Mouse (Mus musculus) erythroblast, embryonic 14.5 days (primary cell): ENCODE measurements around the gene Syn3. TPM values are rescaled to one million over a fixed set of nuclear protein-coding genes. Genes with fewer than 3 reads are reported as not detected.

Experiments used
- H3K27me3 ChIP-seq: 2 replicates; pipeline ENCODE4 v1.6.1; 2012; ENCODE audit warnings: inconsistent platforms; ENCODE audit not compliant: control insufficient read depth
- H3K36me3 ChIP-seq: 2 replicates; pipeline ENCODE4 v1.6.1; 2012; ENCODE audit warnings: mild to moderate bottlenecking, inconsistent platforms; ENCODE audit not compliant: control insufficient read depth
- H3K4me1 ChIP-seq: 2 replicates; pipeline ENCODE4 v1.6.1; 2012; ENCODE audit warnings: inconsistent platforms; ENCODE audit not compliant: control insufficient read depth
- H3K4me3 ChIP-seq: replicated peaks from 2 replicates; pipeline ENCODE3; 2012; ENCODE audit warnings: moderate library complexity, mild to moderate bottlenecking, inconsistent platforms
- H3K9me3 ChIP-seq: 2 replicates; pipeline ENCODE4 v1.6.1; 2012; ENCODE audit warnings: low read length, inconsistent platforms, mixed read lengths; ENCODE audit not compliant: control insufficient read depth
- GATA1 ChIP-seq: IDR thresholded peaks from 2 replicates; pipeline ENCODE4 v1.6.1; 2012; ENCODE audit warnings: low read length, inconsistent platforms, mixed read lengths
- TAL1 ChIP-seq: IDR thresholded peaks from 3 replicates; pipeline ENCODE4 v1.6.1; 2012; ENCODE audit warnings: low read length, inconsistent platforms, mixed read lengths
- polyA plus RNA-seq: library from polyadenylated mRNA; stranded (reverse); fragments of >175 nt; gene quantifications from 2 replicates; pipeline ENCODE4 v1.2.3, GENCODE M21; 2012

Gene Syn3
- polyA plus RNA-seq, 1 experiment: not detected

DNA sequence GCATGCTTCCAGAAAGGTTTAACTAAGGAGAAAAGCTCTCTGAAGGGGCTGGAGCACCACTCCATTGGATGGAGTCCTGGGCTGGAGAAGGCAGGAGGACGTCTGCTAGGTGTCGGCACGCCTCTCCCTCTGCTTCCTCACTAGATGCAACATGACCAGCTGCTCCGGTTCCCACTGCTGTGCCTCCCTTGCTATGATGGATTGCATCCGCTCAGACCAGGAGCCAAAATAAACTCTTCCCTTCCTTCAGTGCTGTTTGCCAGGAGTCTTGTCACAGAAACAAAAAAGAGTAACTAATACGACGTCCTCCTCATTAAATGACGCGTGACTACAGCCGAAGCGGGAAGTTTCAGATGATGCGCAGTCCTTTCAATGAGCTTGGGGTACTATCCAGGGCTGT lies 129.9 kb downstream of the Syn3 start:
- Histone ChIP-seq H3K36me3 (no peaks in the 10 kb centered on the region), H3K9me3 (no peaks in the 10 kb centered on the region), H3K4me3 (no peak overlapping the region), H3K27me3 (no peaks in the 10 kb centered on the region), H3K4me1 (peaks cover 21% of the 10 kb centered on the region)
- TF ChIP-seq GATA1: no peak
- TF ChIP-seq TAL1: no peak

DNA sequence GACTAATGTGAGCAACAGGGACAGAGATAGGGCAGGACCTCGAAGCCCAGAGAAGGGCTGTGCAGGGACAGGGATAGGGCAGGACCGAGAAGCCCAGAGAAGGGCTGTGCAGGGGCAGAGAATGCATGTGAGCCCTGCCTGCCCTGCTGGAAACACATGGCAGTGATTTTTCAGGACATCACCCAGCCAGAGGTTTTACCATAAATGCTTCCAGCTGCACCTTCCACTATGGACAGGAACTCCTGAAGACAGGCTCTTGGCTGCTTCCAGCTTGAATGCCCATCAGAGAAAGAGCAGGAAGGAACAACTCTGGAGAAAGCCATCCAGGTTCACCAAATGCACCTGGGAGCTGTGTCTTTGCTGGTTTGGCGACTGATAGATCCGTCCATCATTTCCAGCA lies 131.3 kb downstream of the Syn3 start:
- TF ChIP-seq GATA1 (no peak), TAL1 (no peak)
- no peaks in the 10 kb centered on the region for H3K27me3 ChIP-seq
- no peak overlapping the region for H3K4me3 ChIP-seq
- H3K36me3 ChIP-seq: no peaks in the 10 kb centered on the region
- peaks cover 21% of the 10 kb centered on the region for H3K4me1 ChIP-seq
- no peaks in the 10 kb centered on the region for H3K9me3 ChIP-seq

DNA sequence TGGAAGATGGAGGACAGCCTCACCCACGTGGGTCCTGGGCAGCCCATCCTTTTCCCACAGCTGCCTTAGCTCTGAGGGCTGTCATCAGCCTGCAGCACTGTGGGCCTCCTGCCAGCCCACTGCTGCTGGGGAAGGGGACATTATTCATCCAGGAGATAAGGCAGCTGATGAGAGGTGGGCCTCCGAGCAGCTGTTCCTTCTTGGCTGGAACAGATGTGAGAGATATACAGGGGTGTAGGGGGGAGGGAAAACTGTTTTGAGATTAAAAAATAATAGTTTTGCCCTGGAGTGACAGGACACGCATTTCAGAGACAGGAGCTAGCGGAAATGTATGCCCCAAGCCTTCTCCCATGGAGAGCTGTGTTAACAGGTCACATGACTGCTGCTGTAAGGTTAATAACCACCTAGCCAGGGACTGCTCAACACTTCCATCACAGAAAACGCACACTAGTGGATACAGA lies 133.0 kb downstream of the Syn3 start:
- Histone ChIP-seq H3K27me3 (no peaks in the 10 kb centered on the region), H3K4me1 (peaks cover 21% of the 10 kb centered on the region), H3K9me3 (no peaks in the 10 kb centered on the region), H3K4me3 (no peak overlapping the region), H3K36me3 (no peaks in the 10 kb centered on the region)
- TF ChIP-seq TAL1: no peak
- TF ChIP-seq GATA1: no peak

DNA sequence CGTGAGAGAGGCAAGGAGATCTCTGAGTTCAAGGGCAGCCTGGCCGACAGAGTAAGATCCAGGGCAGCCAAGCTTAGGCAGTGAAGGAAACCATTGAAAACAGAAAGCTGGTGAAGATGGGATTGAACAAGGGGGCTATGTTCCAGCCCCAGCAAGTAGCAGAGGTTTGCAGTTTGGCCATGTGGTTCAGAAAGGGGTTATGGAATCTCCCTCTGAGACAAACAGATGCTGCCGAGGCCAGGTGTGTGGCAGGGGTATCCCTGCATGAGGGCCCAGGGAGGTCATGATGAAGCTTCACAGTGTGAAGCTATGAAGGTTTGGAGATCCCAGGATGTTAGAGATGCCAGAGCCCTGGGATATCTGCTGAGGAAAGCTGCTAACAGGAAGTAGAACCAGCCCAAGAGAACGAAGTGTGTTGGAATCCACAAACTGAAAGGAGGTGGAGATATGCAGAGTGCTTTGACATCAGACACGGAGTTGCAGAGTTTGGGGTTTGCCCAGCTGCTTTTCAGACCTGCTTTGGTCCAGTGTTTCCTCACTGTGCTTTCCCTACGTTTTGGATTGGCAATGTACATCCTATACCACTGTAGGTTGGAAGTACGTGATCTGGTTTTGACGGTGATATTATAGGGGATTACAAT lies 134.9 kb downstream of the Syn3 start:
- H3K27me3 ChIP-seq: no peaks in the 10 kb centered on the region; the same call in 1 of the 2 replicates
- TF ChIP-seq GATA1 (no peak), TAL1 (no peak)
- H3K4me3 ChIP-seq: no peak overlapping the region
- H3K4me1 ChIP-seq: peaks cover 15% of the 10 kb centered on the region
- no peaks in the 10 kb centered on the region for H3K9me3 ChIP-seq
- no peaks in the 10 kb centered on the region for H3K36me3 ChIP-seq

DNA sequence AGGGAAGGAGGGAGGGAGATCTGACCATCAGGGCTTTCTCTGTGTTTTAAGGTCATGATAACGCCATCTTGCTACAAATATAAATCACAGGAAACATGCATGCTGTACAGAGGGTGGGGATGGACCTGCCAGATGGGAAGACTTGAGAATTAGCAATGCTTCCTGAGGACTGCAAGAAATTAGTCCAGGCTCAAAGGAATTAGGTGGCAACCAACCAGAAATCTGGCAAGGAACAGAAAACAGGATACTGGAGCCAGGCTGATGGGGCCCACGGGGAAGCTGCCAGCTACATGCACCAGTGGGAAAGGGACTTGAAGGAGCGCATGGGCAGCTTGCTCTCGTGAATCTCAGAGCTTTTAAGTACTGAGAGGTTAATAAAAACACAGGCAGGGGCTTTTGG lies 139.0 kb downstream of the Syn3 start:
- Histone ChIP-seq H3K36me3 (no peaks in the 10 kb centered on the region), H3K9me3 (no peaks in the 10 kb centered on the region), H3K4me3 (no peak overlapping the region), H3K27me3 (no peaks in the 10 kb centered on the region; the same call in 1 of the 2 replicates), H3K4me1 (peaks cover 31% of the 10 kb centered on the region)
- no peak for TF ChIP-seq GATA1
- no peak for TF ChIP-seq TAL1

DNA sequence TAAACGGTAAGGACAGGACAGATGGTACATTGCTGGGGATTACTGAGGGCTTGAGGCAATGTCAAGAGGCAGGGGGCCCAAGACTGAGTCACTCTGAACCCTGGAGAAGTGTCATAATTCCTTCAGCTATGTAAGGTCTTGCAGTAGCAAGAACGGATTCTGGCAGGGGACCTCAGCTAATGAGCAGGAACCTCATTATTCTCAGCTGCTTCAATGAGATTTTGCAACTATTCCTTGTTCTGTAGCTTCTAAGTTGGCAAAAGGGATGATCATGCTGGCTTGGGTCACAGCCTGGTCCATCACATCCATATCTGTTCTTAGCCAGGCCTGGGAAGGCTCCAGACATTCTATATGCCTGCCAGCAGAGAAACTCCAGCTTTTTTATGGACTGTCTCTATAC lies 139.5 kb downstream of the Syn3 start:
- Histone ChIP-seq H3K36me3 (no peaks in the 10 kb centered on the region), H3K27me3 (no peaks in the 10 kb centered on the region; the same call in 1 of the 2 replicates), H3K9me3 (no peaks in the 10 kb centered on the region), H3K4me1 (peaks cover 35% of the 10 kb centered on the region), H3K4me3 (no peak overlapping the region)
- no peak for TF ChIP-seq GATA1
- no peak for TF ChIP-seq TAL1

DNA sequence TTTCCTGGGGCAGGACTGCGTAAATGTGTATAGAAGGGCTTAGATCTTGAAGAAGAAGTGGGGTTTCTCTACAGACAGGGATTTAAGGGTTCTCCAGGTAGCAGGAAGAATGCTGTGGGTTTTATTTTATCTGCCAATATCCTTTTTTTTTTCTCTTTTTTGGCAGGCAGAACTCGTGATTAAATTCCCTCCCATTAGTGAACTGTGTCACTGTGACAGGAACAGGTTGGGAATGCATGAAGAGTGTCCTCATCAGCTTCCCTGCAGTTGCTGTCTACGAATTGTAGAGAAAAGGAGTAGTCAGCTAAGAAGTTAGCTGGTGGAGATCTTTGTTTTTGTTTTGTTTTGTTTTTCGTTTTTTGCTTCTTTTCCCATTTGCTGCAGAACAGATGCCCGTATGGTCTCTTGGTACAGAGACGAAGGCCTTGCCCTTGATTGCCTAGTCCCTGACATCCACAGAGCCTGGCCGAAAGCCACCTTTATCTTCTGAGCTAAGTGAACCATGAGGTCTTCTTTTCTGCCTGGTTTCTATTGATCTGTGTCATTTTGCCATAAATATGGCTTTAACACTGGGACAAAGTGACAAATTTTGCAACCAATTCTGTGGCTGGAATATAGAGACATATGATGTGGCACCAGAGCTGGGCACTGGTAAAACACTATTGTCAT lies 140.3 kb downstream of the Syn3 start:
- Histone ChIP-seq H3K9me3 (no peaks in the 10 kb centered on the region), H3K27me3 (no peaks in the 10 kb centered on the region; the same call in 1 of the 2 replicates), H3K36me3 (no peaks in the 10 kb centered on the region), H3K4me3 (no peak overlapping the region), H3K4me1 (peaks cover 43% of the 10 kb centered on the region)
- TF ChIP-seq TAL1 (no peak), GATA1 (no peak)

DNA sequence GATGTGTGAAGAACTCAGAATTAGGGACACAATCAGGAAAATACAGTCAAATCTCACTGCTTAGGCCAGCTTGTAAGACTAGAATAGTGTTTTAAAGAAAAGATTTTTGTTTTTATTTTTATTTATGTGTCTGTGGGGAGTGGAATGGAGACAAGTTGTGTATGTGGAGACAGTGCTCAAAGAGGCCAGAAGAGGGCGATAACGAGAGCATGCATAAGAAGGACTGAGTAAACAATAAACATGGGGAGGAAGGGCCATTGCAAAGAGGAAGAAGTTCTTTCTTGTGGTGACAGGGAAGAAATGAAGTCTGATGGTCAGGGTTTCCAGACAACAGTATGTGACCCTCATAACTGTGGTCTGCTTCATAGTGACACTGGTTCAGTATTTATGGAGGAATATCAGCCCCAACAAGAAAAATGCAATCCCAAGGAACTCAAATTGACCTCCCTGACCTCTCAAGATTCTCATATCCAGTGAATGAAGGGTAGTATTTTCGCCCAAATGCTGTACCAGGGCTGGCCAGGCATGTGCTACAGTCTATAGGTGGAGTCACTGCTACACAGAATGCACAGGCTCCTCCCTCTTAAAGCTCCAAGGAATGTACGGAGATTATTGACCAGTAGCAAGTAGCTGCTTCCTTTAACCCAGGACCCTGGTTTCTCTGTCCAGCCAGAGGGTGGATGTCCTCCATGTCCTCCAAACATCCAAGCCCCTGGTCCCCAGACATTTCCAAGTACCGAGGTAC lies 141.7 kb downstream of the Syn3 start:
- no peak for TF ChIP-seq GATA1
- no peak for TF ChIP-seq TAL1
- H3K4me3 ChIP-seq: no peak overlapping the region
- no peaks in the 10 kb centered on the region; the same call in 1 of the 2 replicates for H3K27me3 ChIP-seq
- H3K36me3 ChIP-seq: no peaks in the 10 kb centered on the region
- H3K9me3 ChIP-seq: no peaks in the 10 kb centered on the region
- peaks cover 58% of the 10 kb centered on the region for H3K4me1 ChIP-seq

DNA sequence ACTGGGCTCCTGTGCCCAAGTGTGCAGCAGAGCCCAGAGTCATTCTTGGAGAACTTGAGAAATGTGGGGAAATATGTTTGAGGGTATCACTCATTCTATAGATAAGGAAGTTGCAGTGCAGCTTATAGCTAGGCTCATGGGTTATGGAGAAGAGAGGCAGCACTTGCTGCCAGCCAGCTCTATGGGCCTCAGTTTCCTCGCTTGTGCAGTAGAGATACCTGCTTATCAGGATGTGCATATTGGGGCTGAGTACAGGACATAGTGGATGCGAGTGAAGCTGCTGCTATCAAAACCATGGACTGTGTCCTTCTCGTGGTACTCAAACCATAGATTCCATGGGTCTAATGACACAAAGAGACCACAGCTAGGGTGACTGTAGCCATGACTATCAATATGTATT lies 146.2 kb downstream of the Syn3 start:
- no peaks in the 10 kb centered on the region for H3K36me3 ChIP-seq
- H3K27me3 ChIP-seq: no peaks in the 10 kb centered on the region
- H3K4me3 ChIP-seq: peak overlapping the region; percentile 12
- TF ChIP-seq TAL1: peak; percentile 67
- peak; percentile 54 for TF ChIP-seq GATA1
- no peaks in the 10 kb centered on the region for H3K9me3 ChIP-seq
- peaks cover 85% of the 10 kb centered on the region for H3K4me1 ChIP-seq
